Comparison of ENCODE assay signal across 11 mouse cellular contexts in genomic region chr2:107879663-107880062, GRCm38 (mm10).
DNase-seq lines count a peak whose midpoint lies in the region; ATAC-seq and TF ChIP-seq lines count a peak whose summit lies in the region.
"Had no signal": no experiment of that assay in that cellular context is flagged by ENCODE, and none has a peak within 500 bp of the region (broad histone marks: within the 10 kb centered on the region; RNA-seq: fewer than 3 reads in every experiment).

No protein-coding gene starts in this region.

- H3K27me3 ChIP-seq in embryonic facial prominence, embryonic 11.5 days (ENCODE audit: control insufficient read depth, insufficient read depth, low read length), result no peaks in the 10 kb centered on the region
- H3K27me3 ChIP-seq in embryonic facial prominence, embryonic 10.5 days (replicated peaks; ENCODE audit: low read depth, poor library complexity, severe bottlenecking), result no peaks in the 10 kb centered on the region
- H3K27me3 ChIP-seq in lung, postnatal 0 days (replicated peaks; ENCODE audit: insufficient read depth, low read length), result no peaks in the 10 kb centered on the region
- H3K27me3 ChIP-seq in forebrain, embryonic 13.5 days, result no peaks in the 10 kb centered on the region
- H3K27me3 ChIP-seq in stomach, postnatal 0 days (ENCODE audit: control insufficient read depth, insufficient read depth, low read length), result no peaks in the 10 kb centered on the region
- H3K27me3 ChIP-seq in heart, embryonic 12.5 days (replicated peaks), result no peaks in the 10 kb centered on the region
- H3K27me3 ChIP-seq: liver, embryonic 13.5 days; neural tube, embryonic 15.5 days had no signal

- WGBS in embryonic facial prominence, embryonic 11.5 days, result 38% methylated on average over 2 of the region's 2 CpGs
- 33% methylated on average over 2 of the region's 2 CpGs for WGBS in embryonic facial prominence, embryonic 10.5 days
- 23% methylated on average over 2 of the region's 2 CpGs for WGBS in lung, postnatal 0 days
- WGBS in forebrain, embryonic 13.5 days, result 46% methylated on average over 2 of the region's 2 CpGs
- 29% methylated on average over 2 of the region's 2 CpGs for WGBS in stomach, postnatal 0 days
- 19% methylated on average over 2 of the region's 2 CpGs for WGBS in heart, embryonic 12.5 days

- no peak for TF ChIP-seq EP300 in lung, postnatal 0 days (IDR thresholded peaks at IDR 0.05)
- no peak for TF ChIP-seq EP300 in stomach, postnatal 0 days (optimal IDR thresholded peaks at IDR 0.05)

- H3K4me2 ChIP-seq in embryonic facial prominence, embryonic 11.5 days (ENCODE audit: low read depth, low read length), result no peak overlapping the region
- H3K4me2 ChIP-seq in lung, postnatal 0 days (replicated peaks; ENCODE audit: low read depth, low read length), result no peak overlapping the region
- H3K4me2 ChIP-seq in forebrain, embryonic 13.5 days, result no peak overlapping the region
- H3K4me2 ChIP-seq in stomach, postnatal 0 days (replicated peaks; ENCODE audit: low read depth), result no peak overlapping the region
- no peak overlapping the region for H3K4me2 ChIP-seq in heart, embryonic 12.5 days
- H3K4me2 ChIP-seq: liver, embryonic 13.5 days; neural tube, embryonic 15.5 days had no signal

- H3K9me3 ChIP-seq in embryonic facial prominence, embryonic 11.5 days (replicated peaks; ENCODE audit: control insufficient read depth, low read length), result no peaks in the 10 kb centered on the region
- no peaks in the 10 kb centered on the region for H3K9me3 ChIP-seq in embryonic facial prominence, embryonic 10.5 days
- no peaks in the 10 kb centered on the region for H3K9me3 ChIP-seq in lung, postnatal 0 days (ENCODE audit: low read length)
- H3K9me3 ChIP-seq in forebrain, embryonic 13.5 days (replicated peaks), result no peaks in the 10 kb centered on the region
- no peaks in the 10 kb centered on the region for H3K9me3 ChIP-seq in stomach, postnatal 0 days (ENCODE audit: control insufficient read depth, low read length)
- H3K9me3 ChIP-seq in heart, embryonic 12.5 days (replicated peaks), result no peaks in the 10 kb centered on the region
- H3K9me3 ChIP-seq: liver, embryonic 13.5 days; neural tube, embryonic 15.5 days had no signal

- H3K4me3 ChIP-seq in embryonic facial prominence, embryonic 11.5 days (ENCODE audit: low read depth, low read length), result no peak overlapping the region
- no peak overlapping the region for H3K4me3 ChIP-seq in embryonic facial prominence, embryonic 10.5 days
- H3K4me3 ChIP-seq in lung, postnatal 0 days (ENCODE audit: low read depth, low read length), result no peak overlapping the region
- H3K4me3 ChIP-seq in forebrain, embryonic 13.5 days, result no peak overlapping the region
- no peak overlapping the region for H3K4me3 ChIP-seq in stomach, postnatal 0 days (ENCODE audit: low read depth, low read length)
- no peak overlapping the region for H3K4me3 ChIP-seq in heart, embryonic 12.5 days
- H3K4me3 ChIP-seq: liver, embryonic 13.5 days; neural tube, embryonic 15.5 days had no signal

- no peak overlapping the region for H3K9ac ChIP-seq in embryonic facial prominence, embryonic 11.5 days (replicated peaks; ENCODE audit: low read length)
- H3K9ac ChIP-seq in lung, postnatal 0 days (replicated peaks; ENCODE audit: low read depth), result no peak overlapping the region
- H3K9ac ChIP-seq in forebrain, embryonic 13.5 days, result no peak overlapping the region
- no peak overlapping the region for H3K9ac ChIP-seq in stomach, postnatal 0 days (ENCODE audit: low read length)
- H3K9ac ChIP-seq in heart, embryonic 12.5 days, result no peak overlapping the region
- H3K9ac ChIP-seq: liver, embryonic 13.5 days; neural tube, embryonic 15.5 days had no signal

- DNase-seq in embryonic facial prominence, embryonic 11.5 days (ENCODE audit: low spot score), result peak; percentile 78
- no peak for DNase-seq in embryonic facial prominence, embryonic 10.5 days (ENCODE audit: low spot score)
- DNase-seq in lung, postnatal 0 days (ENCODE audit: low spot score), result peak; percentile 44
- no peak for DNase-seq in lung, postnatal 36 days
- no peak for DNase-seq in stomach, postnatal 0 days (ENCODE audit: low spot score)
- DNase-seq: kidney, adult 8-10 months; liver, embryonic 13.5 days had no signal

- H3K36me3 ChIP-seq in embryonic facial prominence, embryonic 11.5 days (replicated peaks; ENCODE audit: control insufficient read depth, insufficient read depth, low read depth, low read length), result no peaks in the 10 kb centered on the region
- no peaks in the 10 kb centered on the region for H3K36me3 ChIP-seq in embryonic facial prominence, embryonic 10.5 days (replicated peaks)
- H3K36me3 ChIP-seq in lung, postnatal 0 days (ENCODE audit: insufficient read depth, low read length), result no peaks in the 10 kb centered on the region
- no peaks in the 10 kb centered on the region for H3K36me3 ChIP-seq in forebrain, embryonic 13.5 days (ENCODE audit: poor library complexity, severe bottlenecking)
- no peaks in the 10 kb centered on the region for H3K36me3 ChIP-seq in stomach, postnatal 0 days (ENCODE audit: control insufficient read depth, insufficient read depth, low read length)
- no peaks in the 10 kb centered on the region for H3K36me3 ChIP-seq in heart, embryonic 12.5 days
- H3K36me3 ChIP-seq: liver, embryonic 13.5 days; neural tube, embryonic 15.5 days had no signal

- TF ChIP-seq CTCF in lung, postnatal 0 days (IDR thresholded peaks at IDR 0.05), result peak; percentile 39
- TF ChIP-seq CTCF in stomach, postnatal 0 days (IDR thresholded peaks at IDR 0.05; ENCODE audit: low read depth), result peak; percentile 69

- H3K4me1 ChIP-seq in embryonic facial prominence, embryonic 11.5 days (ENCODE audit: control insufficient read depth, insufficient read depth, low read length), result no peaks in the 10 kb centered on the region
- no peaks in the 10 kb centered on the region for H3K4me1 ChIP-seq in embryonic facial prominence, embryonic 10.5 days
- no peaks in the 10 kb centered on the region for H3K4me1 ChIP-seq in lung, postnatal 0 days (ENCODE audit: insufficient read depth, low read depth, low read length)
- H3K4me1 ChIP-seq in forebrain, embryonic 13.5 days, result no peaks in the 10 kb centered on the region
- no peaks in the 10 kb centered on the region for H3K4me1 ChIP-seq in stomach, postnatal 0 days (replicated peaks; ENCODE audit: control insufficient read depth, insufficient read depth)
- no peaks in the 10 kb centered on the region for H3K4me1 ChIP-seq in heart, embryonic 12.5 days (replicated peaks)
- H3K4me1 ChIP-seq: liver, embryonic 13.5 days; neural tube, embryonic 15.5 days had no signal

- ATAC-seq in embryonic facial prominence, embryonic 11.5 days (replicated peaks; ENCODE audit: insufficient number of reproducible peaks, low FRiP score, low TSS enrichment, low read depth), result no peak
- no peak for ATAC-seq in lung, postnatal 0 days
- ATAC-seq in forebrain, embryonic 13.5 days, result peak; percentile 55; the same call in 1 of the 2 replicates
- ATAC-seq in stomach, postnatal 0 days (ENCODE audit: low FRiP score, low TSS enrichment), result no peak
- no peak for ATAC-seq in heart, embryonic 12.5 days (ENCODE audit: insufficient number of reproducible peaks, low FRiP score)
- no peak for ATAC-seq in erythroid progenitor cell, adult 5-6 weeks (replicated peaks; ENCODE audit: low FRiP score, poor library complexity, severe bottlenecking)

- no peak overlapping the region for H3K27ac ChIP-seq in embryonic facial prominence, embryonic 11.5 days (replicated peaks; ENCODE audit: low read depth, low read length)
- H3K27ac ChIP-seq in embryonic facial prominence, embryonic 10.5 days (replicated peaks), result no peak overlapping the region
- no peak overlapping the region for H3K27ac ChIP-seq in lung, postnatal 0 days (ENCODE audit: low read length)
- no peak overlapping the region for H3K27ac ChIP-seq in forebrain, embryonic 13.5 days
- no peak overlapping the region for H3K27ac ChIP-seq in stomach, postnatal 0 days (replicated peaks)
- H3K27ac ChIP-seq in heart, embryonic 12.5 days (ENCODE audit: poor library complexity, severe bottlenecking), result no peak overlapping the region
- H3K27ac ChIP-seq: liver, embryonic 13.5 days; neural tube, embryonic 15.5 days had no signal

Comparison
In these comparisons a context has a peak if more than half of its experiments do, and no peak if none do; other contexts are left out.
1. DNase-seq: peak in embryonic facial prominence, embryonic 11.5 days (single experiment) and lung, postnatal 0 days (single experiment); none in embryonic facial prominence, embryonic 10.5 days (single experiment), lung, postnatal 36 days (single experiment) and stomach, postnatal 0 days (single experiment).